Mouse (Mus musculus) frontal cortex, postnatal 10 days (tissue): Measurements from ENCODE around the gene Gm7954.
"Not testable (repeated sequence)": the region's sequence is repeated elsewhere in the genome, so short reads cannot be mapped to it uniquely, and the experiment has no call there.

Experiments used
- DNase-seq, 2 experiments: peaks; one replicate each; pipeline ENCODE4 v3.0.0; 2022; ENCODE audit warnings: low spot score in 2 of 2, mixed read lengths in 1 of 2

The Gm7954 gene

GRCm38 (mm10) chr14:41453418-41453817, at the start of gene Gm7954:
TSS of gene Gm7954 (minus strand) at chr14:41453518.
- not testable (repeated sequence) for DNase-seq

GRCm38 (mm10) chr14:41489385-41489784, 36.1 kb upstream of the Gm7954 start, which contains the start of gene Gm3486:
TSS of gene Gm3486 (minus strand) at chr14:41489485.
- not testable (repeated sequence) for DNase-seq

DNA sequence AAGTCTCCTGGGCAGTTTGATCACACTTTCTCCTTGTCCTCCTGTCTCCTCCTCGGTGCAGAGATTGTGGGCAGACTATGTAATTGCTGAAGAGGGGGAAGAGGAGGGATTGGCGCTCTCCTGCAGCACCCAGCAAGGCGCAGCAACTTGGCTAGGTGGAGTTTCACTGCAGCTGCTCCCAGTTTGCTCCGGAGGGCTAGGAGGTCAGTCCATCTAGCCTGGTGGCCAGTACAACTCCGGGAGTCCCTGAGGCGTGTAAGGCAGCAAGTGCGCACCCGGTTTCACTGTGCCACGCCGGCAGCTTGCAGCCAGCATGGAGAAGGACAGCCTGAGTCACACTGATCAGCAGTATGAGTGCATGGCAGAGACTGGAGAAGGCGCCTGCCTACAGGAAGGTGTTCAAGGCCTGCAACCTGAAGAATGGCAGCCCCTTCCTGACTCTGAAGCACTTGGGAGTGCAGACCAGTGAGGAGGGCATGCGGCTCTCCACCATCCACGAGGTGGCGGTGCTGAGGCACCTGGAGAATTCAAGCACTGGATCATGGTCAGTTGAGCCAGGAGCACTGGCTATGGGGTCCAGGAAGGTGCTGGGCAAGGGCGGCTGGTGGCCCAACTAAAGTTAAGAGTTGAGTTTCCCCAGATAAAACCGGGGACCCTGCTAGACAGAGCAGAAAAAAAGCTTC, 27.8 kb downstream of the Gm7954 start:
- DNase-seq: peak in 1 of 2 experiments; percentile 9

DNA sequence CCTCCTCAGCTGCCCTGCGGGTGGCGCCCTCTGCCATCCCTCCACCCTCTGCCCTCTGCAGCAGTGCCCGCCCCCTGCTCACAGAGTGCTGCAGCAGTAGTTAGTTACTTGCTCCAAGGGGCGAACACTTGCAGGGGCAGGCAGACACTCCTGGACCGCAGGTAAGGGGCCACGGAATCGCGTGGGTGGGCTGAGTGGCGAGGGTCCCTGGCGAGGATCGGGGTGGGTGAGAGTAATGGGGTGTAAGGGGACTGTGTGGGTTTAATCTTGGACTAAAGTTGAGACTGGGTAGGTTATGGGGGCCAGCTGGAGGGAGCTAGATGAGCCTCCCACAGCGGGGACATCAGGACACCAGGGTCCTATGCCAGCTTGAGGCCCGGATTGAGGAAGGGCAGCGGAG, 28.6 kb downstream of the Gm7954 start:
- not testable (repeated sequence) for DNase-seq

- DNase-seq: not testable (repeated sequence)
These were observed 45.1 kb downstream of the Gm7954 start, which contains the start of gene Gm6482 for GRCm38 (mm10) chr14:41408181-41408580. TSS of gene Gm6482 (minus strand) at chr14:41408281.
